Mouse (Mus musculus): ENCODE measurements around the gene Btla.

- TF ChIP-seq CTCF (conservative IDR thresholded peaks at IDR 0.05; ENCODE audit: low read length), result no peak
- no peak for TF ChIP-seq NANOG (IDR thresholded peaks at IDR 0.05; ENCODE audit: borderline replicate concordance, low read length)
- TF ChIP-seq POU5F1 (IDR thresholded peaks at IDR 0.05; ENCODE audit: borderline replicate concordance, low read length), result no peak
Observed at GRCm38 (mm10) chr16:45256895-45257294, 32.8 kb downstream of the Btla start.
